Mouse (Mus musculus) brain, embryonic 14.5 days (tissue): ENCODE measurements at regions not wholly inside any gene's neighbourhood (a gene's known extent, or its start where the extent isn't known, plus 50 kb on each side); places are given as distances from the start of the nearest gene placed in this dataset.
"Not testable (repeated sequence)": the region's sequence is repeated elsewhere in the genome, so short reads cannot be mapped to it uniquely, and the experiment has no call there.

Experiments
- DNase-seq: peaks from one replicate; pipeline ENCODE4 v3.0.0-alpha.2; 2011; ENCODE audit warnings: low read depth
- CTCF ChIP-seq: fragments of 200-500 bp; IDR thresholded peaks from 2 replicates; pipeline ENCODE4 v1.5.1; 2012; ENCODE audit warnings: inconsistent platforms, mild to moderate bottlenecking, moderate library complexity, borderline replicate concordance; ENCODE audit not compliant: insufficient read depth, insufficient read length; ENCODE audit errors: extremely low read depth
- POLR2A ChIP-seq: fragments of 200-500 bp; IDR thresholded peaks from 2 replicates; pipeline ENCODE4 v1.6.1; 2012; ENCODE audit warnings: mild to moderate bottlenecking, inconsistent platforms, borderline replicate concordance; ENCODE audit not compliant: poor library complexity, insufficient read depth, insufficient read length, severe bottlenecking; ENCODE audit errors: extremely low read depth

- no peak for TF ChIP-seq POLR2A
- DNase-seq: no peak
Observed at GRCm38 (mm10) chr4:93555787-93556760, 220.8 kb upstream of the Tusc1 start.

- DNase-seq: not testable (repeated sequence)
Observed at GRCm38 (mm10) chr4:93555181-93555580, 219.9 kb upstream of the Tusc1 start.

- TF ChIP-seq CTCF (no peak), POLR2A (no peak)
- DNase-seq: no peak
Observed at GRCm38 (mm10) chr4:93552489-93553160, 217.3 kb upstream of the Tusc1 start.

GRCm38 (mm10) chr4:93551086-93551485 is 215.8 kb upstream of the Tusc1 start:
- DNase-seq: peak; percentile 67

GRCm38 (mm10) chr4:93540588-93540987 is 205.3 kb upstream of the Tusc1 start:
- peak; percentile 14 for DNase-seq
- TF ChIP-seq CTCF (no peak), POLR2A (no peak)

More at GRCm38 (mm10) chr4:93551086-93551485, 215.8 kb upstream of the Tusc1 start:
- TF ChIP-seq POLR2A (no peak), CTCF (no peak)

GRCm38 (mm10) chr4:93527382-93527781 is 192.1 kb upstream of the Tusc1 start:
- no peak for TF ChIP-seq CTCF
- TF ChIP-seq POLR2A: no peak
- no peak for DNase-seq

- DNase-seq: no peak
- TF ChIP-seq CTCF (no peak), POLR2A (no peak)
Observed at GRCm38 (mm10) chr4:93520454-93521100, 185.3 kb upstream of the Tusc1 start.

- DNase-seq: no peak
- TF ChIP-seq POLR2A (no peak), CTCF (no peak)
Observed at GRCm38 (mm10) chr4:93518925-93519324, 183.6 kb upstream of the Tusc1 start.

GRCm38 (mm10) chr4:93510771-93511170 is 175.5 kb upstream of the Tusc1 start:
- no peak for DNase-seq
- TF ChIP-seq POLR2A (no peak), CTCF (no peak)

- no peak for TF ChIP-seq CTCF
- no peak for TF ChIP-seq POLR2A
- DNase-seq: peak; percentile 6
Observed at GRCm38 (mm10) chr4:93496871-93497270, 161.6 kb upstream of the Tusc1 start.

- no peak for DNase-seq
- TF ChIP-seq CTCF (no peak), POLR2A (no peak)
Observed at GRCm38 (mm10) chr4:93494319-93494718, 159.0 kb upstream of the Tusc1 start.
